Mouse (Mus musculus) kidney, adult 2 months (tissue): ENCODE measurements around the gene Rhox7a. TPM values are rescaled to one million over a fixed set of nuclear protein-coding genes. Genes with fewer than 3 reads are reported as not detected.
A peak's percentile ranks its signal among the peaks of the same experiment; 100 is the strongest.
"Not testable (repeated sequence)": the region's sequence is repeated elsewhere in the genome, so short reads cannot be mapped to it uniquely, and the experiment has no call there.

Source experiments
- DNase-seq: peaks from one replicate; pipeline ENCODE4 v3.0.0; 2021
- H3K27ac ChIP-seq: fragments of 200-500 bp; 2 replicates; pipeline ENCODE4 v1.5.1; 2012; ENCODE audit warnings: low read depth, low read length, control low read depth, inconsistent platforms; ENCODE audit not compliant: insufficient read depth
- H3K27me3 ChIP-seq: fragments of 200-500 bp; replicated peaks from 2 replicates; pipeline ENCODE4 v1.6.1; 2012; ENCODE audit warnings: mild to moderate bottlenecking, moderate library complexity, low read length, inconsistent platforms; ENCODE audit not compliant: control insufficient read depth, insufficient read depth
- H3K36me3 ChIP-seq: fragments of 200-500 bp; 2 replicates; pipeline ENCODE4 v1.6.1; 2012; ENCODE audit warnings: mild to moderate bottlenecking, moderate library complexity, low read length, inconsistent platforms; ENCODE audit not compliant: control insufficient read depth, insufficient read depth
- H3K4me1 ChIP-seq: fragments of 200-500 bp; 2 replicates; pipeline ENCODE4 v1.6.1; 2011; ENCODE audit warnings: low read length; ENCODE audit not compliant: control insufficient read depth, insufficient read depth
- H3K4me3 ChIP-seq: fragments of 200-500 bp; 2 replicates; pipeline ENCODE4 v1.5.1; 2011; ENCODE audit warnings: mild to moderate bottlenecking, low read depth, low read length, control low read depth; ENCODE audit not compliant: insufficient read depth
- CTCF ChIP-seq: fragments of 200-500 bp; conservative IDR thresholded peaks from 2 replicates; pipeline ENCODE4 v1.5.1; 2011; ENCODE audit warnings: low read depth, mild to moderate bottlenecking, control low read depth, low read length, moderate library complexity, mixed read lengths; ENCODE audit not compliant: insufficient read depth, insufficient read length
- POLR2A ChIP-seq: fragments of 200-500 bp; IDR thresholded peaks from one replicate; pipeline ENCODE4 v1.6.1; 2011; ENCODE audit warnings: low read depth, low read length, control low read depth
- WGBS: fragments of 180-500 bp; shearing (Covaris S2); methylation state at CpG from one replicate; pipeline ENCODE4 v1.1.7; 2018; 5-methylcytosine and 5-hydroxymethylcytosine counted together
- polyA plus RNA-seq: library from polyadenylated mRNA; depleted of rRNA; stranded (reverse); fragments of >200 nt; gene quantifications from 2 replicates; pipeline ENCODE4 v1.2.3, GENCODE M21; 2012; rRNA removed

The Rhox7a gene
- polyA plus RNA-seq = not detected in 2 replicates

GRCm38 (mm10) chrX:37831386-37831785 is at the start of gene Rhox7a:
TSS of gene Rhox7a (plus strand) at chrX:37831686.
- H3K27me3 ChIP-seq, H3K4me3 ChIP-seq, H3K36me3 ChIP-seq, H3K4me1 ChIP-seq, DNase-seq, H3K27ac ChIP-seq: not testable (repeated sequence)
- 69% methylated on average over 8 of the region's 8 CpGs for WGBS

- 82% methylated on average over 15 of the region's 15 CpGs for WGBS
- H3K27ac ChIP-seq = no peak overlapping the region
- peak; percentile 3 for DNase-seq
Observed at GRCm38 (mm10) chrX:37807286-37808080, 24.0 kb upstream of the Rhox7a start.

GRCm38 (mm10) chrX:37809396-37809795 is 22.1 kb upstream of the Rhox7a start:
- H3K27ac ChIP-seq = no peak overlapping the region
- no peaks in the 10 kb centered on the region for H3K4me1 ChIP-seq
- no peak for DNase-seq
- no peak for TF ChIP-seq CTCF
- no peak for TF ChIP-seq POLR2A
- no peak overlapping the region for H3K4me3 ChIP-seq
- 98% methylated on average over 2 of the region's 2 CpGs for WGBS
- H3K27me3 ChIP-seq = no peaks in the 10 kb centered on the region
- no peaks in the 10 kb centered on the region for H3K36me3 ChIP-seq

More at GRCm38 (mm10) chrX:37807286-37808080, 24.0 kb upstream of the Rhox7a start:
- H3K27me3 ChIP-seq = no peaks in the 10 kb centered on the region
- TF ChIP-seq CTCF = peak; percentile 54
- TF ChIP-seq POLR2A = no peak
- no peaks in the 10 kb centered on the region for H3K4me1 ChIP-seq
- H3K4me3 ChIP-seq = no peak overlapping the region
- H3K36me3 ChIP-seq = no peaks in the 10 kb centered on the region

- peak; percentile 14 for DNase-seq
- 25% methylated on average over 5 of the region's 5 CpGs for WGBS
- Histone ChIP-seq H3K4me1 (no peaks in the 10 kb centered on the region), H3K36me3 (no peaks in the 10 kb centered on the region), H3K27me3 (no peaks in the 10 kb centered on the region), H3K4me3 (no peak overlapping the region), H3K27ac (no peak overlapping the region)
- no peak for TF ChIP-seq POLR2A
- peak; percentile 47 for TF ChIP-seq CTCF
Observed at GRCm38 (mm10) chrX:37811179-37811578, 20.3 kb upstream of the Rhox7a start.

- 0 out of 2 replicates have a peak, but pooled peaks have one; percentile 5 for TF ChIP-seq CTCF
- no peak for TF ChIP-seq POLR2A
- WGBS = 53% methylated on average over 10 of the region's 10 CpGs
- Histone ChIP-seq H3K27me3 (no peaks in the 10 kb centered on the region), H3K4me3 (no peak overlapping the region), H3K27ac (no peak overlapping the region), H3K36me3 (no peaks in the 10 kb centered on the region), H3K4me1 (no peaks in the 10 kb centered on the region)
- DNase-seq = peak; percentile 0
Observed at GRCm38 (mm10) chrX:37815665-37816064, 15.8 kb upstream of the Rhox7a start.

- H3K4me1 ChIP-seq, H3K4me3 ChIP-seq, H3K27ac ChIP-seq, DNase-seq, H3K27me3 ChIP-seq, H3K36me3 ChIP-seq: not testable (repeated sequence)
- 88% methylated on average over 4 of the region's 12 CpGs for WGBS
Observed at GRCm38 (mm10) chrX:37826610-37827009, 4.9 kb upstream of the Rhox7a start, which contains the start of gene Rhox6. TSS of gene Rhox6 (plus strand) at chrX:37826910.

GRCm38 (mm10) chrX:37871641-37872040 is 40.2 kb downstream of the Rhox7a start:
- DNase-seq = no peak
- WGBS = 98% methylated on average over 2 of the region's 2 CpGs
- Histone ChIP-seq H3K36me3 (no peaks in the 10 kb centered on the region), H3K27me3 (no peaks in the 10 kb centered on the region), H3K27ac (no peak overlapping the region), H3K4me3 (no peak overlapping the region), H3K4me1 (no peaks in the 10 kb centered on the region)
- TF ChIP-seq POLR2A (no peak), CTCF (no peak)
